In the genomic region with DNA sequence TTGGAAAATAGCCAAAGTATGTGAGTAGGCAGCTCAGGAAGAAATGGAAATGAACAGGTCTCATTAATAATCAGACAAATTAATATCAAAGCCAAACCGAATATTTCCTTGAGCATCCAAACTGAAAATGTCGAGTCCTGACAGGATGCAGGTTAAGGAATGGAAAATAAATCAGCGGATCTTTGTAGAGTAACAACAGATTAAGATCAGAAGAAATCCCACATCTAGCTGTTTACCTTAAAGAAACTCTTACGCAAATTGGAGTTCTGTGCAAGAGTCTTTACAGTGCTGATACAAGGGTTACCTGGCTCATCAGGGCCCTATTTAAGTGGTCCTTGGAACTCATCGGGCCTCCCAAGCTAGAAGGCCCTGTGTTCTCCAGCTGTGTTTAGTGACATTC, we compare ENCODE assay signal across 35 mouse cellular contexts.
"Had no signal": no experiment of that assay in that cellular context is flagged by ENCODE, and none has a peak within 500 bp of the region (broad histone marks: within the 10 kb centered on the region; RNA-seq: fewer than 3 reads in every experiment).

No protein-coding gene starts in this region.

- H3K4me1 ChIP-seq: heart, embryonic 12.5 days; heart, embryonic 13.5 days; heart, embryonic 15.5 days; hindbrain, embryonic 10.5 days; hindbrain, embryonic 12.5 days; hindbrain, embryonic 13.5 days; hindbrain, embryonic 15.5 days; intestine, embryonic 15.5 days; kidney, embryonic 15.5 days had no signal

- H3K36me3 ChIP-seq: heart, embryonic 12.5 days; heart, embryonic 13.5 days; heart, embryonic 15.5 days; hindbrain, embryonic 10.5 days; hindbrain, embryonic 12.5 days; hindbrain, embryonic 13.5 days; hindbrain, embryonic 15.5 days; intestine, embryonic 15.5 days; kidney, embryonic 15.5 days had no signal

- H3K9me3 ChIP-seq: heart, embryonic 12.5 days; heart, embryonic 13.5 days; heart, embryonic 15.5 days; hindbrain, embryonic 10.5 days; hindbrain, embryonic 12.5 days; hindbrain, embryonic 13.5 days; hindbrain, embryonic 15.5 days; intestine, embryonic 15.5 days; kidney, embryonic 15.5 days had no signal

- H3K4me2 ChIP-seq: heart, embryonic 11.5 days; heart, embryonic 12.5 days; heart, embryonic 13.5 days; heart, embryonic 15.5 days; hindbrain, embryonic 12.5 days; hindbrain, embryonic 13.5 days; hindbrain, embryonic 14.5 days; hindbrain, embryonic 15.5 days; intestine, embryonic 15.5 days; kidney, embryonic 15.5 days had no signal

- H3K27me3 ChIP-seq: heart, embryonic 12.5 days; heart, embryonic 13.5 days; heart, embryonic 15.5 days; hindbrain, embryonic 12.5 days; hindbrain, embryonic 13.5 days; hindbrain, embryonic 15.5 days; intestine, embryonic 15.5 days; kidney, embryonic 15.5 days had no signal

- H3K9ac ChIP-seq: heart, embryonic 12.5 days; heart, embryonic 13.5 days; heart, embryonic 15.5 days; hindbrain, embryonic 12.5 days; hindbrain, embryonic 13.5 days; hindbrain, embryonic 14.5 days; hindbrain, embryonic 15.5 days; intestine, embryonic 15.5 days; kidney, embryonic 15.5 days had no signal

- H3K4me3 ChIP-seq: heart, embryonic 12.5 days; heart, embryonic 13.5 days; heart, embryonic 15.5 days; hindbrain, embryonic 10.5 days; hindbrain, embryonic 12.5 days; hindbrain, embryonic 13.5 days; hindbrain, embryonic 15.5 days; intestine, embryonic 15.5 days; kidney, embryonic 15.5 days; layer of hippocampus, adult 2 months; left cerebral cortex, adult 2 months had no signal

- H3K27ac ChIP-seq: heart, embryonic 13.5 days; heart, embryonic 15.5 days; hindbrain, embryonic 10.5 days; hindbrain, embryonic 12.5 days; hindbrain, embryonic 13.5 days; hindbrain, embryonic 14.5 days; hindbrain, embryonic 15.5 days; hindbrain, postnatal 0 days; intestine, embryonic 15.5 days; kidney, embryonic 15.5 days; kidney, postnatal 0 days; layer of hippocampus, adult 2 months; left cerebral cortex, adult 2 months had no signal

- ATAC-seq: hindbrain, embryonic 16.5 days; hindbrain, postnatal 0 days; inflammation-experienced regulatory T-cells, adult 6 months; intestine, embryonic 15.5 days; intestine, embryonic 16.5 days; intestine, postnatal 0 days had no signal

- DNase-seq: heart, postnatal 10 days; heart, postnatal 14 days; heart, postnatal 36 days; heart, postnatal 4 days; kidney, adult 11 months; kidney, adult 18-20 months; kidney, adult 2 months; kidney, adult 8-10 months; kidney, adult 9 months; kidney, postnatal 10 days; kidney, postnatal 14 days; kidney, postnatal 25 days; kidney, postnatal 36 days; kidney, postnatal 4 days; layer of hippocampus, adult 9-11 months; layer of hippocampus, postnatal 36 days had no signal
